Mouse (Mus musculus) ES-Bruce4 (cell line): Measurements from ENCODE around the gene Cenpx.

ENCODE experiments used
- CTCF ChIP-seq: IDR thresholded peaks from one replicate; pipeline ENCODE4 v1.8.1; 2011; ENCODE audit warnings: low read depth, low read length
- EP300 ChIP-seq: IDR thresholded peaks from 2 replicates; pipeline ENCODE4 v1.6.1; 2011; ENCODE audit warnings: low read depth, low read length; ENCODE audit not compliant: insufficient read depth
- POLR2A ChIP-seq: IDR thresholded peaks from one replicate; pipeline ENCODE4 v1.8.1; 2011; ENCODE audit warnings: low read length; ENCODE audit not compliant: insufficient read depth

DNA sequence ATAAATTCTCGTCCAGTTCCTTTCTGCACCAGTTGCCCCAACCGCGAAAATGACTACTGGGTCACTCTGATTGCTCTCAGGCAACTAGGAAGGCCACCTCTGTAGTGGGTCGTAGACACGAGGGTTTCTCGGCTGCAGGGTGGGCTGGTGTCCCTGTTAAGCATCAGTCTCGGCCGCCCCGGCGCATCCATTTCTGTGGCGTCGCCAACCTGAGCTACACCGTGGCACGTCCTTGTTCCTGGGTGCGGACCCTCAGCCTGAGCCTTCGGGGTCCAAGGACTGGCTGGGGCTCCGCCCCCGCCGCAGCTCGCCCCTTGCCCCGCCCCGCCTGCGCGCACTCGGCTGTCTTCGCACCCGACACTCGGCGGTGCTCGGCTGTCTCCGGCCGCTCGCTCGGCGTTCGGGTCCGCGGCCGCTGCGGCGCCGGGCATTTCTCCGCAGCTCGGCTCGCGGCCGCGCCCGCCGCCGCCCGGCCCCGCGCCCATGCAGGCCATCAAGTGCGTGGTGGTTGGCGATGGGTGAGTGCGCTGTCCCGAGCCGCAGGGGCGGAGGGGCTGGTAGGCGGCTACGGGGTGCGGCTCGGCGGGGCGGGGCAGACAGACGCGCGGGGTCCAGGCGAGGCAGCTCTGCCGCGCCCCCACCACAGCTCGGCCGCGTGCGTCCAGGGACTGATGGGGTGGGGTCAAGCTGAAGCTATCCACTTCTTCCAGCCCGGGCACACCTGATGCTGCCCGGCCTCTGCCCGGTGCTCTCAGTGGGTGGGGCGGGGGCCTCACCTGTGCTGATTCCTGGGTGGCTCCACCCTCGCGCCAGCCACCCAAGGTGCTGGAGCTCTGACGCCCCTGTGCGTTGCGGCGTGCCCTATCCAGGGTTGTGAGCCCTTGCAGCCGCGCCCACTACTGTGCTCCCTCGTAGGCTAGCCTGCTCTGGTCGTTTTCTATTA is 7.9 kb upstream of the Cenpx start, which contains the start of gene Rac3:
- TF ChIP-seq POLR2A (no peak), CTCF (no peak), EP300 (no peak)
